Mouse (Mus musculus): ENCODE data around the gene Lyrm7. TPM values are rescaled to one million over a fixed set of nuclear protein-coding genes. Genes with fewer than 3 reads are reported as not detected.

The Lyrm7 gene
- polyA plus RNA-seq, 1 experiment = 11.4 TPM

DNA sequence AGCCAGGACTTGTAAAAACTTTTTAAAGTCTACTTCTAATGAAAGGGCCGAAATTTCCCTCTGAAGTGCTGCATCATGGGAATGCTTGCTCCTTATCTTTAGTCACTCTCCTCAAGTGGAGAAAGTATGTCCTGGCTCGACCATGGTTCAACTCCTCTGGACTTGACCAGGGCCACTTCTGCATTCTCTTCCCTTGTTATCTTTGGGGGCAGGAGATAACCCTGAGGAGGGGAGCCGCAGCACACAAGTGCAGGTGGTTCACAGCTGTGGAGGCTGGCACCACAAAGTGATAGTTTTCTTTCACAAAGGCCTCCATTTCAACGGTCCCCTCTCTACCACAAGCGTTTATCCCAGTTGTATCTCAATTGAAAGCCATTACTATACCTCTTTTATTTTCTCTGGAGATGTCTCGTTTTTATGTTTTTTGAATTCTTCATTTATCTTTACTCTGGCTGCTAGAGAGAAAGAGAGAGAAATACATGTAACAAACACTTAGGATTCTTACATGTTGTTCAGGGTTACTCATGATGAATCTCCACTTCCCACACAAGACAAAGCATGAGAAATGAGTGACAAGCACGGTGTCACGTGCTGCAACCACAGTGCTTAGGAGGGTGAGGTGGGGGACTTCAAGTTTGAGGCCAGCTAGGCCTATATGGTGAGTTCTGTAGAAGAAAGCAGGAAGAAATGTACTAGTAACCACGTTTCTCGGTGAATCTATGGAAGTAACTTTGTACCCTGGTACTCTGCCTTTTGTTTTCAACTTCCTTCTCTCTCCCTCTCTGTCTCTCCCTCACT lies 10.6 kb downstream of the Lyrm7 start:
- H3K27ac ChIP-seq (ENCODE audit: control insufficient read depth, insufficient read depth, low read depth, low read length, poor library complexity) = peak overlapping the region; percentile 37; the same call in 1 of the 2 replicates
- TF ChIP-seq CTCF (IDR thresholded peaks at IDR 0.05; ENCODE audit: control insufficient read depth, insufficient read depth, low read length) (no peak), POLR2A (IDR thresholded peaks at IDR 0.05; ENCODE audit: borderline replicate concordance, control insufficient read depth, low read depth, low read length) (no peak)
- 30% methylated on average over 10 of the region's 10 CpGs for WGBS
- no peak overlapping the region for H3K4me3 ChIP-seq (replicated peaks; ENCODE audit: control insufficient read depth, low read depth, low read length)
- no peaks in the 10 kb centered on the region; the same call in 1 of the 2 replicates for H3K4me1 ChIP-seq (ENCODE audit: control insufficient read depth, insufficient read depth, low read length)

DNA sequence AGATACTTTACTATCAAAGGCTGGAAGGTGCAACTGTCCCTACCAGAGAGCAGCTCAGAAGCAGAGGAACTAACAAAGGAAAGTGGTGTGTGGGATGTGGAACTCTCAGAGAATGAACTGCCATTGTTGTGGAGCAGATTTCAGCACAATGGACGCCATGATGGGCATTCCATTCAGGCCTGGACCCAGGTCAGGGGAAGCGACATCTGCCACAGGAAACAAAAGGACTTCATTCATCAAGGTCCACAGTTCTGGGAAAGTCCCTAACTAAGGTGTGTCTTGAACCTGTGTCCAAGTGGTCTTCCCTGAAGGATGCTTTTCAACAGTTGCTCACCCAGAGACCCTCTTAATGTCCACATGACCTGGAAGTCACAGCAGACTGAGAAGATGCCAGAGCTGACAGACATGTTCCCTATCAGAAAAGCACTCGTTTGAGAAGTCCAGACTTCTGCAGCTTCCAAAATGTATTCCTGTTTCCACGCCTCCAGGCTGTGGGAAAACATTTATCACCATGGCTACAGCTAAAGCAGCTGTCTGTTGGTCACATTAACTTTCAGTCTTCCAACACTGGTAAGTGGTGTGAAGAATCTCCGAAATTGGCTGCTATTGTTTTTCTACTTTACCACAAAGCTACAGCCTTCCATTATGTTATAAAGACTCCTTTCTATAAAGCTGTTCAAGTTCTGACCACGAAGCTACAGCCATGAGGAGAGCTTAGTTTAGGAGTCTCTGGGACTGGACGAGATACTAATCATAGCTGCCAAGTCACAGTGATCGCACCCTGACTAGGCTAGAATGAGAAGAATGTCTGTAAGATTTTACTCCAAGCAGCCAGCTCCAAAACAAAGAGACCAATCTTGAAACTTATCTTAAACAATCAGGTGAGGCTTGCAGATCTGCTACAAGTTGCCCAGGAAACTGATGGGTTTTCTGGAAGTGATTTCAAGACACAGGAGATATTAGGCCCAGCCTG lies 15.0 kb downstream of the Lyrm7 start:
- Histone ChIP-seq H3K4me1 (ENCODE audit: control insufficient read depth, insufficient read depth, low read length) (no peaks in the 10 kb centered on the region; the same call in 1 of the 2 replicates), H3K4me3 (replicated peaks; ENCODE audit: control insufficient read depth, low read depth, low read length) (no peak overlapping the region), H3K27ac (ENCODE audit: control insufficient read depth, insufficient read depth, low read depth, low read length, poor library complexity) (no peak overlapping the region)
- TF ChIP-seq CTCF (IDR thresholded peaks at IDR 0.05; ENCODE audit: control insufficient read depth, insufficient read depth, low read length) = no peak
- no peak for TF ChIP-seq POLR2A (IDR thresholded peaks at IDR 0.05; ENCODE audit: borderline replicate concordance, control insufficient read depth, low read depth, low read length)
- WGBS = 67% methylated on average over 8 of the region's 8 CpGs

DNA sequence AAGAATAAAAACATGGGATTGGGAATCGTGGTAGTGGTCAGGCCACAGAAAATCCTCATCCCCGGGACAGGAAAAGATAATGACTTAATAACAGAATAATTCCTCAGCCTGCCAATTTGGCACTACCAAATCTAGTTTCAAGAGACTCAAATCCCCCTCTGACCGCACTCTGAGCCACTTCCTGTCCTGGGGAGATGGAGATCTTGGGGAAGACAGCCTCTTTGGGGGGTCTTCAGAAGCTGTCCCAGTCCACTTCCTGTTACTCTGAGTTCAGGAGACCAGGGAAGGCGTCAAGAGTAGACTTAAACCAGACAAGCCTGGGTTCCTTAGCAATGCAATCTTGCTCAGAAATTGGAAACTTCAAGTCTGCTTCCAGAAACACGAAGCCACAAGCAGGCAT lies 15.8 kb downstream of the Lyrm7 start:
- Histone ChIP-seq H3K4me3 (replicated peaks; ENCODE audit: control insufficient read depth, low read depth, low read length) (no peak overlapping the region), H3K27ac (ENCODE audit: control insufficient read depth, insufficient read depth, low read depth, low read length, poor library complexity) (no peak overlapping the region), H3K4me1 (ENCODE audit: control insufficient read depth, insufficient read depth, low read length) (no peaks in the 10 kb centered on the region; the same call in 1 of the 2 replicates)
- no peak for TF ChIP-seq POLR2A (IDR thresholded peaks at IDR 0.05; ENCODE audit: borderline replicate concordance, control insufficient read depth, low read depth, low read length)
- TF ChIP-seq CTCF (IDR thresholded peaks at IDR 0.05; ENCODE audit: control insufficient read depth, insufficient read depth, low read length) = no peak
- 26% methylated on average over 5 of the region's 5 CpGs for WGBS

DNA sequence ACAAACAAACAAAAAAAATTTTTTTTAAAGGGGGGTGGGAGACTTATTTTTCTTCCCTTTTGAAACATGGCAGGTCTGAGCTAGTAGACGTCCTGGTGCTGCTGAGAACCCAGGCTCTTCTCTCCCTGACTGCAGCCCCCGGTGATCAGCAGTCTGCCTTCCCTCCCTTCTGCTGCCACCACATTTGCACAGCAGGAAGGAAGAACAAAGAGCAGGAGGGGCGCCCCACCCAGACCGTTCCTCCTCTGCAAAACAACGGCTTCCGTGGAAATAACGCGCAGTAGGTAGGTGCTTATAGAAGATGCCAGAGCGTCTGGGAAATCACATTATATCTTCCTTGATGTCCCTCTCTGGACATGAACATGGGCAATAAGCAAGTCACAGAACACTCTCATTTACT lies 16.3 kb downstream of the Lyrm7 start:
- H3K4me3 ChIP-seq (replicated peaks; ENCODE audit: control insufficient read depth, low read depth, low read length) = no peak overlapping the region
- H3K4me1 ChIP-seq (ENCODE audit: control insufficient read depth, insufficient read depth, low read length) = no peaks in the 10 kb centered on the region; the same call in 1 of the 2 replicates
- TF ChIP-seq CTCF (IDR thresholded peaks at IDR 0.05; ENCODE audit: control insufficient read depth, insufficient read depth, low read length) = no peak
- no peak for TF ChIP-seq POLR2A (IDR thresholded peaks at IDR 0.05; ENCODE audit: borderline replicate concordance, control insufficient read depth, low read depth, low read length)
- no peak overlapping the region for H3K27ac ChIP-seq (ENCODE audit: control insufficient read depth, insufficient read depth, low read depth, low read length, poor library complexity)
- 1% methylated on average over 9 of the region's 9 CpGs for WGBS

DNA sequence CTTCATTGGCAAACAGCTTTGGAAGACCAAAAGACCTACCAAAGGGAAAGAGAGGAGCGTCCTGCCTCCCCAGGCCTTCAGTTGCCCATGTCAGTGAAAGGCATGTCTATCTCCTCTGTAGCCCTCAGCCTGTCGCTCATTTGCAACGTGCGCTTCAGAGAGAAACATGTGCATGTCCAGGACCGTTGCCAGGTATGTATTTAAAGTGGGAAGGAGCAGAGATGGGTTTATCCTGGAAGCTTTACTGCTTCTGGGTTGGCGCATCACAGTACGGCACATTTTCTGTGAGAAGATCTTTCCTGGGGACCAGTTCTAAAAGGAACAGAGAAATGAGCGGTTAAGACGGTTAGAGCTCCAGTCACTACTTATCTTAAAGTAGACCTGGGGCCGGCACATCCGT lies 19.8 kb downstream of the Lyrm7 start:
- TF ChIP-seq CTCF (IDR thresholded peaks at IDR 0.05; ENCODE audit: control insufficient read depth, insufficient read depth, low read length) (no peak), POLR2A (IDR thresholded peaks at IDR 0.05; ENCODE audit: borderline replicate concordance, control insufficient read depth, low read depth, low read length) (no peak)
- H3K4me1 ChIP-seq (ENCODE audit: control insufficient read depth, insufficient read depth, low read length) = no peaks in the 10 kb centered on the region; the same call in 1 of the 2 replicates
- H3K27ac ChIP-seq (ENCODE audit: control insufficient read depth, insufficient read depth, low read depth, low read length, poor library complexity) = no peak overlapping the region
- WGBS = 92% methylated on average over 11 of the region's 11 CpGs
- H3K4me3 ChIP-seq (replicated peaks; ENCODE audit: control insufficient read depth, low read depth, low read length) = no peak overlapping the region

DNA sequence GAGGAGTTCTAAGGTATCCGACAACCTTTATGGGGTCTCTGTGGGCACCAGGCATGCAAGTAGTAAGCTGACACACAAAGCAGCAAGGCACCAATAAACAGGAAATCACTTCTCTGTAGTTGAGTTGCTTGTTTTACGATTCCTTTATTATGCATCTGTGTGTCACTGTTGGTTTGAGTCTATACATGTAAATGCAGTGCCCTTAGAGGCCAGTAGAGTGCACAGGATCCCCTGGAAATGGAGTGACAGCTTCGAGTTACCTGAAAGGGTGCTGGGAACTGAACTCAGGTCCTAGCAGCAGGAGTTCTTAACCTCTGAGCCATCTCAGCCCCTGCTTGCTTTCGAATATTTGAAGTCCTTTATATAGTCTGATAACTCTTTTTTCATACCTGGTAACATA lies 21.0 kb downstream of the Lyrm7 start:
- H3K4me1 ChIP-seq (ENCODE audit: control insufficient read depth, insufficient read depth, low read length) = no peaks in the 10 kb centered on the region; the same call in 1 of the 2 replicates
- H3K27ac ChIP-seq (ENCODE audit: control insufficient read depth, insufficient read depth, low read depth, low read length, poor library complexity) = no peak overlapping the region
- no peak for TF ChIP-seq POLR2A (IDR thresholded peaks at IDR 0.05; ENCODE audit: borderline replicate concordance, control insufficient read depth, low read depth, low read length)
- no peak for TF ChIP-seq CTCF (IDR thresholded peaks at IDR 0.05; ENCODE audit: control insufficient read depth, insufficient read depth, low read length)
- no peak overlapping the region for H3K4me3 ChIP-seq (replicated peaks; ENCODE audit: control insufficient read depth, low read depth, low read length)
- WGBS = 84% methylated on average over 4 of the region's 4 CpGs

DNA sequence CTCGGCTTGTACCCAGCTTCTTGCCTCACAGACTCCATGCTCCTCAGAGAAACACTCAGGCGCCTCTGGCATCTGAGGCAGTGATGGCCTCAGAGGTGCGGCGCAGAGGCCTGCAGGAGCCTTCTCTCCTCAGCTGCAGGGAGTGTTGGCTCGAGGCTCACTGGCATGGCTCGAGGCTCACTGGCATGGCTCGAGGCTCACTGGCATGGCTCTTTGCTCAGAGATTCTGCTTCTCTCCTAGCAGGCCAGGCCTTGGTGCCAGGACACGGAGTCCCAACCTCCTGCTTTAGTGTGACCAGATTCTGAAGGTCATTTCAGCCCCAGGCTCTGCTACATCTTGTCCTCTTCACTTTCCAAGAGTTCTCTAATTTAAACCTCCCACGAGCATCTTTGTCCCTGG lies 24.6 kb downstream of the Lyrm7 start:
- Histone ChIP-seq H3K4me3 (replicated peaks; ENCODE audit: control insufficient read depth, low read depth, low read length) (no peak overlapping the region), H3K4me1 (ENCODE audit: control insufficient read depth, insufficient read depth, low read length) (no peaks in the 10 kb centered on the region), H3K27ac (ENCODE audit: control insufficient read depth, insufficient read depth, low read depth, low read length, poor library complexity) (no peak overlapping the region)
- WGBS = 81% methylated on average over 9 of the region's 9 CpGs
- TF ChIP-seq POLR2A (IDR thresholded peaks at IDR 0.05; ENCODE audit: borderline replicate concordance, control insufficient read depth, low read depth, low read length) = no peak
- TF ChIP-seq CTCF (IDR thresholded peaks at IDR 0.05; ENCODE audit: control insufficient read depth, insufficient read depth, low read length) = no peak

DNA sequence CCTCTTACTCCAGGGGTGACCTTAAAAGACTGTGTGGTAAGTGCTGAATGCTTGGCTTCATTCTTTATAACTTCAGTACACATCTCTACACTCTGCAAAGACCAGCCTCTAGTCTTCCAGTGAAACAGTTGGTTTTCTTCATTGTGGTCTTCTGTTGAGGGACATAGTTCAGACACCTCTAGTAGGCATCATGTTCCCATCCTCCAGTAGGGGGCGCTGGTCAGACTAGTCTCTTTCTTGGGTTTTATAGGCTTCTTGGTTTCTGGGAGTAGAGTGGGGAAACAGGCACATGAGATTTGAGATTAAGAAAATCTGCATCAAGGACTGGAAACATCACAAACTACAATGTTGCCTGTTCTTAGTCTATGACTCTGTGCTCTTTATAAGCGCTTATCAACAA lies 26.1 kb downstream of the Lyrm7 start:
- no peak for TF ChIP-seq POLR2A (IDR thresholded peaks at IDR 0.05; ENCODE audit: borderline replicate concordance, control insufficient read depth, low read depth, low read length)
- no peak for TF ChIP-seq CTCF (IDR thresholded peaks at IDR 0.05; ENCODE audit: control insufficient read depth, insufficient read depth, low read length)
- no peaks in the 10 kb centered on the region for H3K4me1 ChIP-seq (ENCODE audit: control insufficient read depth, insufficient read depth, low read length)
- 70% methylated on average over 2 of the region's 2 CpGs for WGBS

More for the DNA sequence above, 26.1 kb downstream of the Lyrm7 start:
- Histone ChIP-seq H3K4me3 (replicated peaks; ENCODE audit: control insufficient read depth, low read depth, low read length) (no peak overlapping the region), H3K27ac (ENCODE audit: control insufficient read depth, insufficient read depth, low read depth, low read length, poor library complexity) (no peak overlapping the region)

Data from bone marrow, adult 2 months (tissue).